Mouse (Mus musculus): ENCODE results near the gene Bmt2.

- no peak for TF ChIP-seq POLR2A (IDR thresholded peaks at IDR 0.05; ENCODE audit: extremely low read depth, insufficient read depth, low read length)
- TF ChIP-seq CTCF (IDR thresholded peaks at IDR 0.05; ENCODE audit: low read depth, low read length): no peak
Observed at GRCm38 (mm10) chr6:13586154-13586553, 91.6 kb downstream of the Bmt2 start.

All from liver, adult 2 months (tissue).